Comparison of ENCODE assay signal across 8 mouse cellular contexts in genomic region chr6:135150311-135150710, GRCm38 (mm10). TPM values are rescaled to one million over a fixed set of nuclear protein-coding genes. Genes with fewer than 3 reads are reported as not detected.
DNase-seq lines count a peak whose midpoint lies in the region; TF ChIP-seq lines count a peak whose summit lies in the region.
"Had no signal": no experiment of that assay in that cellular context is flagged by ENCODE, and none has a peak within 500 bp of the region (broad histone marks: within the 10 kb centered on the region; RNA-seq: fewer than 3 reads in every experiment).

No protein-coding gene starts in this region.

- peaks cover 44% of the 10 kb centered on the region for H3K36me3 ChIP-seq in liver, adult 2 months (ENCODE audit: control insufficient read depth, insufficient read depth, low read length)

- peak; percentile 56 for TF ChIP-seq CTCF in left cerebral cortex, adult 2 months (IDR thresholded peaks at IDR 0.05)
- peak; percentile 82 for TF ChIP-seq CTCF in cortical plate, adult 2 months (IDR thresholded peaks at IDR 0.05; ENCODE audit: extremely low read depth, insufficient read depth, low read length)
- TF ChIP-seq CTCF in liver, adult 2 months (IDR thresholded peaks at IDR 0.05; ENCODE audit: low read depth, low read length): peak; percentile 82

- TF ChIP-seq POLR2A in cortical plate, adult 2 months (IDR thresholded peaks at IDR 0.05; ENCODE audit: extremely low read depth, insufficient read depth, low read length): no peak
- TF ChIP-seq POLR2A in liver, adult 2 months (IDR thresholded peaks at IDR 0.05; ENCODE audit: extremely low read depth, insufficient read depth, low read length): no peak

- 44% methylated on average over 5 of the region's 5 CpGs for WGBS in liver, adult 2 months

- intact Hi-C loops in left cerebral cortex, adult 2 months (cut with DNase I): loop anchor here (2.0 to 5.0 kb wide), 2 partner anchors 48 to 82 kb away; partner anchors contain the start of gene Hebp1
- intact Hi-C loops in left cerebral cortex, postnatal 10 days (cut with DNase I): loop anchor here (5.0 kb wide), 1 partner anchor 227 kb away; no protein-coding TSS in a partner anchor

- H3K4me3 ChIP-seq in left cerebral cortex, adult 2 months: no peak overlapping the region
- H3K4me3 ChIP-seq in cortical plate, adult 2 months (ENCODE audit: insufficient read depth, low read length): no peak overlapping the region
- no peak overlapping the region for H3K4me3 ChIP-seq in liver, adult 2 months (ENCODE audit: insufficient read depth, low read depth, low read length)
- H3K4me3 ChIP-seq: erythroblast, embryonic 14.5 days had no signal

- H3K4me1 ChIP-seq in cortical plate, adult 2 months (ENCODE audit: control insufficient read depth, insufficient read depth, low read length): no peaks in the 10 kb centered on the region
- peaks cover 2% of the 10 kb centered on the region for H3K4me1 ChIP-seq in liver, adult 2 months (ENCODE audit: control insufficient read depth, insufficient read depth, low read length)

- H3K27ac ChIP-seq in left cerebral cortex, adult 2 months: no peak overlapping the region
- no peak overlapping the region for H3K27ac ChIP-seq in cortical plate, adult 2 months (ENCODE audit: insufficient read depth, low read length)
- H3K27ac ChIP-seq in liver, adult 2 months (replicated peaks; ENCODE audit: insufficient read depth, low read depth, low read length): no peak overlapping the region

- DNase-seq in left cerebral cortex, adult 2 months (ENCODE audit: extremely low spot score in 1 of 2, low spot score in 2 of 2): no peak
- no peak for DNase-seq in left cerebral cortex, postnatal 10 days (ENCODE audit: extremely low spot score in 1 of 2, low spot score in 2 of 2)
- DNase-seq in MN1 (ENCODE audit: low spot score) (peak; percentile 34), adipocyte (ENCODE audit: low spot score) (no peak)
- no peak for DNase-seq in liver, adult 2 months (ENCODE audit: extremely low read depth, low read depth, low spot score)
- no peak for DNase-seq in testis, postnatal 10 days (ENCODE audit: low spot score)

- no peak overlapping the region for H3K9ac ChIP-seq in liver, adult 2 months (ENCODE audit: low read depth, low read length)

- H3K27me3 ChIP-seq in liver, adult 2 months (ENCODE audit: control insufficient read depth, insufficient read depth, low read length): no peaks in the 10 kb centered on the region

- H3K79me2 ChIP-seq in liver, adult 2 months (ENCODE audit: control insufficient read depth, insufficient read depth, low read length): peaks cover 13% of the 10 kb centered on the region; the same call in 1 of the 2 replicates

RNA-seq across cellular contexts. Expression of gene Gprc5d, which starts 32.2 kb away (rescaled TPM):
- total RNA-seq in left cerebral cortex, adult 2 months (2021): under 1 TPM in 1 of 2 experiments, not detected in 1; 0.26 TPM
- total RNA-seq in left cerebral cortex, postnatal 10 days (2021): not detected
- 0.42 and 0.61 TPM in 2 replicates for polyA plus RNA-seq in cortical plate, adult 2 months (2012; rRNA removed)
- total RNA-seq in liver, adult 2 months (2014; rRNA removed): not detected in 2 replicates
- polyA plus RNA-seq in liver, adult 2 months (2012; rRNA removed): 0.17 TPM in 1 of 2 replicates, not detected in the other

RNA-seq across cellular contexts. Expression of gene Fam234b, which starts 47.5 kb away (rescaled TPM):
- total RNA-seq in left cerebral cortex, adult 2 months (2021): 100 to 1,000 TPM; 167 to 178 TPM
- 10 to 100 TPM; 98.1 TPM for total RNA-seq in left cerebral cortex, postnatal 10 days (2021)
- polyA plus RNA-seq in cortical plate, adult 2 months (2012; rRNA removed): 158 and 167 TPM in 2 replicates
- total RNA-seq in liver, adult 2 months (2014; rRNA removed): 14.8 and 15.3 TPM in 2 replicates
- polyA plus RNA-seq in liver, adult 2 months (2012; rRNA removed): 14.8 and 15.1 TPM in 2 replicates

RNA-seq across cellular contexts. Expression of gene Hebp1, which starts 47.5 kb away (rescaled TPM):
- total RNA-seq in left cerebral cortex, adult 2 months (2021): 10 to 100 TPM; 45.3 to 46.9 TPM
- 10 to 100 TPM; 37.8 to 39.5 TPM for total RNA-seq in left cerebral cortex, postnatal 10 days (2021)
- 40.2 and 48.6 TPM in 2 replicates for polyA plus RNA-seq in cortical plate, adult 2 months (2012; rRNA removed)
- total RNA-seq in liver, adult 2 months (2014; rRNA removed): 282 and 334 TPM in 2 replicates
- 290 and 317 TPM in 2 replicates for polyA plus RNA-seq in liver, adult 2 months (2012; rRNA removed)
